Mouse (Mus musculus) kidney, postnatal 36 days (tissue): ENCODE measurements around the gene Thap4.
"Not testable (repeated sequence)": the region's sequence is repeated elsewhere in the genome, so short reads cannot be mapped to it uniquely, and the experiment has no call there.

Experiments used
- DNase-seq, 2 experiments: peaks; one replicate each; pipeline ENCODE4 v3.0.0; 2021 to 2022; ENCODE audit warnings: mixed read lengths in 2 of 2

Thap4 gene

DNA sequence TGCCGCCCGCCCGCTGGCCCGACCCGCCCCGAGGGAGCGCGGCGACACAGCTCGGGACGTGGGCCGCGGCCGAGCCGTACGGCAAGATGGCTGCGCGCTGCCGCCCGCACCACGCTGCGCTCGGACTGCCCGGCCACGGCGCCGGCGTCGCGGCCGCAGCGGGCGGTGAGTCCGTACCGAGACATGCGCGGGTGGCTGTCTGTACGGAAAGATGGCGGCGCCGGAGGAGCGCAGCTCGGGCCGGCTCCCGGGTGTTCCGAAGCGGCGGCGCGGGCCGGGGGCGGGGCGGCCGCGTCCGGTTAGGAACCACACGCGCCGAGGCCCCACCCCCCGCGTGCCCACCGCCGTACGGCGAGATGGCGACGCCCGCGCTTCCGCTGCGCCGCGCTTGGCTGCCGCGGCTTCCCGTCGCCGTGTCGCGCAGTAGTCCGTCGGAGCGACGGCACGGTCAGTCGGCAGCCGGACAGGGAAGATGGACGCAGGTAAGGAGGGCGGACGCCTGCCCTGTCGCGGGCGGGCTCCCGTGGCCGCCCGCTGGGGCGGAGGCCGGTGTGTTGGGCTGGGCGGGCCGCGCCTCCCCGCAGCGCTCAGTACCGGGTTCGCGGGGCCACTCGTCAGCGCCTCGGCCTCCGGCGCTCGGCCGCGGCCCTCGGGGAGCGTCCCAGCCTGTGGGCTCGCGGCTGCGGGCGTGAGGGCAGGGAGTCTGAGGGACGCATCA lies at the start of gene Thap4:
Thap4 (minus strand) TSS at position 292 of the 718 bp plus-strand sequence.
- peak; percentile 95 to 98 for DNase-seq

DNA sequence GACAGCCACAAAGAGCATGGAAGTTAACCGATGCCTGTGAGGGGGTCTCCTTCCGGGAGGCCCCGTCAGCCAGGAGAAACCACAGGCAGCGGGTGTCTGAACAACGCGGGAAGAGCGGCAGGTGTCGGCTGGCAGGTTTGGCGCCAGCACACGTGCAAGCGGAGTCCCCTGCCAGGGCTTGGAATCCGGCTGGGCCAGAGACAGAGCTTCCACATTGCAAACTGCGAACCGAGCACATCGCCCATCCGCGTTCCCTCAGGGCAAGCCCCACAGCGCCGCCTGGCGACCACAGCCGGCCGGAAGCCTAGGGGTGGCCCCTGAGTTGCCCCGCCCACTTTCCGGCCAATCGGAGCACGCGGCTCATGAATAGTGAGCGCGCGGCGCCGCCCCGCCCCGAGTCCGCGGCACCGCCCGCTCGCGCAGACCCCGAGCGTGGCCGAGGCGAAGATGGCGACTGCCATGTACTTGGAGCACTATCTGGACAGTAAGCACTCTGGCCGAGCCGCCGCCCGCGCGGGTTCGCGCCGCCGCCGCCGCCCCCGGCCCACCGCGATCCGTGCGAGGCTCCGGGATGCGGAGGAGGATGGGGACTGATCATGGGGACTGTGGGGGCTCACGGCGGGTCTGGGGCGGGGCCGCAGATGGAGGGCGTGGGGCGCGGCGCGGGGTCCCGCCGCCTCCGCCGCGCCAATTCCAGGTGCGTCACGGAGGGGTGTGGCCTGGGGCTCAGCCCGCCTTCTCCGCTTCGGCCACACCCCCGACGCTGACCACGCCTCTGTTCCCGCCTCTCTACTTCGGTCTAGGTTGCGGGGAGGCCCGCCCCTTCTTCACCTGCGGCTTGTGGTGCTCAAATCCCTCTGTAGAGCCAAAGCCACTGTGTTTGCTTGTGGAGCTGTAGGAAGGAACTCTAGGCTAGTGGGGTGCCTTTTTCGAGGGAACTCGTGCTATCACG lies 49.2 kb upstream of the Thap4 start, which contains the start of gene Ing5:
Ing5 (plus strand) TSS at position 410 of the 952 bp plus-strand sequence.
- DNase-seq: peak; percentile 99 to 100

DNA sequence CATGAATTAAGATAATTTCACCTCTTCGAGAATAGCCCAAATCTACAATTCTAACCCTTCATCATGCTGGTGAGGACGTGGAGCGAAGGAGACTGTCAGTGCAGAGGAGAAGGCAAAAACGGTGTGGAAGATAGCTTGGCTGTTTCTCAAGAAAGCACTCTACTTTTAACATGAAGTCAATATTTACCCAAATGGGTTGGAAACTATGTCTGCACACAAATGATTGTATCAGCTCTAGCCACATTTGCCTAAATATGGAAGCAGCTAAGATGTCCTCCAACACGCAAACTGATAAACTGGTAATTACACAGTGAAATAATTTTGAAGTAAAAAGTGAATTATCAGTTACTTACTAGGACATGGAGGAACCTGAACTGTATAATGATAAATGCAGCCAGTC lies 48.1 kb upstream of the Thap4 start:
- no peak for DNase-seq

DNA sequence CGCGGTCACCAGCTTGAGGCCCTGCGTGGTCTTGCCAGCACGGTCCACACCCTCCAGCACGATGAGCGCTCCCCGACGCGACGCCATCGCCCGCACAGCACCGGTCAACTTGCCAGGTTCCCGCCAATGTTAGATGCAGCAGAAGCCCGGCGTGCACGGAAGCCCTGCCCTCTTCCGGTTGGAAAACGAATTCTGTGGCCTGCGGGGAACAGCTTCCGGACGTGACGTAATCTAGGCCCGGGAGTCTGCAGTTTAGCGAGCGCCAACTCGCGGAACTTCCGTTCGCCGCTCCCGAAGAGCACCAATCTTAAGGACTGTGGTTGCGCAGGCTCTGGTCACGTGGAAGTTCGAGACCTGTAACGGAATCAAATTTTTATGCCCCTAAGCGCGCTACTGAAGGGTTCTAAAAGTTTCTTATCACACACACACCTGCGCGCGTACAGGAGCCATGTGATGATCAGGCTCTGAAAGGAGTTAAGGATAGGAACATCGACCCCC lies 47.1 kb upstream of the Thap4 start, which contains the start of gene Dtymk:
Dtymk (minus strand) TSS at position 194 of the 498 bp plus-strand sequence.
- DNase-seq: peak; percentile 95 to 97

DNA sequence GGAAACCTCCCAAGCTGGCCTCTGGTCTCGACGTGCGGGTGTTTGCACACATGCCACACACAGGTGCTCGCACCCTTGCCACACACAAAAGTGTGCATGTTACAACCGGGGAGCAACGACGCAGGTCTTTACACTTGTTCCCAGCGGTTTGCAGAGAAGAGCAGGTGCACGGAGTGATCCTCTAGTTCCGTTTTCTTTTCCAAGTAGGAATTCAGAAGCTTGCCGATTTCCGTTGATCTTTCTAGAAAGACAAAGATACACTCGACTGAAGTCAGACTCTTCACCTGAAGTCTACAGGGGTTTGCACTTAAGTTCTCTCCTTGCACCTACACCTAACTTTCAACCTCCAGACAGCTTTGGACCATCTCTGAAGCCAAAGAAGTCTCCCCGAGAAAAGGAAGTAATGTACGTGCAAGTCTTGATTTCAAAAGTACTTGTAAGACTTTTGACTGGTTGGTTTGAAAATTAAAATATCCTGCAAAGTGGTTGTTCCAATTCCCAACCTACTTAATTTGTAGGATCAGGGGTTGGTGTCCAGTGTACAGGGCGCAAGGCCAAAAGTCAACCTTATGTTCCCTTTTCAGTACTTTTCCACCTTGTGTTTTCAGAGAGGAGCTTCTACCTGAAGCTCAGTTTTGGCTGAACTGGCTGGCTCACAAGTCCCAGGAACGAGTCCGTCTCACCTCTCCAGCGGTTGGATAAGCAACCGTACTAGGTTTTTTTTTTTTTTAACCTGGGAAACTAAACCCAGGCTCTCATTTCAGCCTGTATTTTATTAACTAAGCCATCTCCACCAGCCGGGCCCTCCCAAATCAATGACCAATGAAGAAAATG lies 46.2 kb upstream of the Thap4 start:
- no peak for DNase-seq

DNA sequence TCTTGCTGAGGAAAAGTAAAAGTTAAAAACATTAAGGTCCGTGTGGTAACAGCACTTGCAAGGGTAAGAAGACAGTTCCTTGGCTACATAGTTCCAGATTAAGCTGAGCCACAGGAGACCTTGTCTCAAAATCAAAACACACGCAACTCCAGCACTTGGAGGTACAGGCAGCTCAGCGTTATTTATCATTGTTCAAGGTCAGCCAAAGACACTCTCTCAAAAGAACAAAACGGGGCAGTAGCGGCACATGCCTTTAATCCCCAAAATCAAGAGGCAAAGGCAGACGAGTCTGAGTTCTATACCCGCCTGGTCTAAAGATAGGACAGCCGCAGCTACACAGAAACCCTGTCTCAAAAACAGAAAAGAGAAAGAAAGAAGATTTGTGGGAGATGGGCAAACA lies 41.2 kb upstream of the Thap4 start:
- no peak for DNase-seq

DNA sequence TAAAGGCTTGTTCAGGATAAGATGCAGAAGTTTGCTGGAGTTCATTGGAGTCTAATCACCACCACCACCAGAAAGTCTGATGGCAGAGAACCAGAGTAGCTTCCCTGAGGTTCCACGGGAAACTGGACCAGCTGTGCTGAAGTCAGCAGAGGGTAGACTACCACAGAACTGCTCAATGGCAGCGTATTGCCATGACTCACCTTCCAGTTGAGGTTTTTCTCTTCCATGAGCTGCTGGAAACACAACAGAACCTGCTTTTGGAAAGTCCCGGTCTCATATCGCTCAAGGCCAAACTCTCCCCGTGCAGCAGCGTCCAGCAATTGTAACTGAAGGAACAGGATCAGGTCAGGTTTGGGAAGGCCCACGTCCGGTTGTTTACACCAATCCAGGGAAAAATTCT lies 39.9 kb upstream of the Thap4 start:
- DNase-seq: no peak

DNA sequence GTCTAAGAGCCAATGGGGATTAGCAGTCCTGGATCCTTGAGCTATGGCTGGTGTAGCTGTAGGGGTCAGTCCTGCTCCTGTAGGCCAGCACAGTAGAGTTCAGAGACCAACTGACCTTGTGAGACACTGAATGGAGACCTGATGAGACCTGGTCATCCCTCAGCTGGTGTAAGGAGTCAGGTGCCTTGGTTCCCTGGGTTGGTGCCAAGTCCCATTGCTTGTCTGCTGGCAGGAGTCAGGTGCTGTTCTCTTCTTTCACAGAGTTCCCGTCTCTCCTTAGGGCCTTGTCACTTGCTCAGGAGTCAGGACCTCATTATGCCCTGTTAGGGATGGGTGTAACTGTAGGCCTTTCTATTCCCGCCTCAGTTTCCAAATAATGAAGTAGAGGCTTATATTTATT lies 32.2 kb upstream of the Thap4 start:
- peak in 1 of 2 experiments; percentile 46 for DNase-seq

DNA sequence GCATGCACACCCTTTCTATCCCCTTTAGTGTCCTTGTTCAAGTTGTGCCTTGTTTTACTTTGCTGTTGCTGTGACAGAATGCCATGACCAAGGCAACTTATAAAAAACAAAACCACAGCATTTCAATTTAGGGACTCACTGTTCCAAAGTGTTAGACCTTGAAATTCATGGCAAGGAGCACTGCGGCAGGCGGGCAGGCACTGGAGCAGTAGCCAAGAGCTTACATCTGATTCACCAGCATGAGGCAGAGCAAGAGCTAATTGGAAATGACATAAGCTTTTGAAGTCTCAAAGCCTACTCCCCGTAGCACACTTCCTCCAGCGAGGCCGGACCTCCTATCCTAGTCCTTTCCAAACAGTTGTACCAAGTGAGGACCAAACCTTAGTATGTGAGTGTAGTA lies 22.0 kb upstream of the Thap4 start:
- no peak for DNase-seq

DNA sequence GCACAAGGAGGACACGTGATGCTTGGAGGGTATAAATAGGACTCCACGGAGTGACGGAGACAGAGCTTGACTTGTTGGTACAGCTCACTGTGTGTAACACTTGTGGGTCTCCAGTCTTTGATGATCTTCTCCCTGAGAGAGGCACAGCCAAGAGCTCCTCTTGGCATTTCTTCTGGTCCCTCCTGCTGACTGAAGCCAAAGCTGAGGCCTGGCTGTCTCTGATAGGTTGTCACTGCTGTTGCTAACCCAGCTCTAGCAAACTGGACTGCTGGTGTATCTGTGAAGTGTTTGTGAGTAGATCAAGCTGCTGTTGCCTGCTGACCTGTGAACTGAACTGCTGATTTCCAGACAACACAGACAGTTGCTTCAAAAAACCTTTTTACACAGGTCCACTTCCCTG lies 15.2 kb upstream of the Thap4 start:
- DNase-seq: no peak

DNA sequence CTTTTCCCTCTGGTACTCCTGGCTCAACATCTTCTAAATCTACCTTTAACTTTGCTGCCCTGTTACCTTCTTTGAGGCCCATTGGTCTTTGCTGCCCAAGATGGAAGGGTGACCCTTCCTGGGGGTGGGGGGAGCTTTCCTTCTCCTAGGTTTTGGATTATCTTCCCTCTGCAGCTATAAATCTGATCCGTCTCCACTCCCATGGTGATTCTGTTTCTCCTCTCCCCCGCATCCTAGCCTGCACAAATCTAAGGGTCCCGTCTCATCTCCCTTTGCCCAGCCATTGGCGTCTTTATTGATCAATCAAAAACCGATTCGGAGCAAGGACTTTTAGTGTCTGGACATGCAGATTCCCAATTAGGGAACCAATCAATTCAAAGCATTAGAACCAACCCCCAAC lies 12.9 kb upstream of the Thap4 start:
- DNase-seq: no peak

DNA sequence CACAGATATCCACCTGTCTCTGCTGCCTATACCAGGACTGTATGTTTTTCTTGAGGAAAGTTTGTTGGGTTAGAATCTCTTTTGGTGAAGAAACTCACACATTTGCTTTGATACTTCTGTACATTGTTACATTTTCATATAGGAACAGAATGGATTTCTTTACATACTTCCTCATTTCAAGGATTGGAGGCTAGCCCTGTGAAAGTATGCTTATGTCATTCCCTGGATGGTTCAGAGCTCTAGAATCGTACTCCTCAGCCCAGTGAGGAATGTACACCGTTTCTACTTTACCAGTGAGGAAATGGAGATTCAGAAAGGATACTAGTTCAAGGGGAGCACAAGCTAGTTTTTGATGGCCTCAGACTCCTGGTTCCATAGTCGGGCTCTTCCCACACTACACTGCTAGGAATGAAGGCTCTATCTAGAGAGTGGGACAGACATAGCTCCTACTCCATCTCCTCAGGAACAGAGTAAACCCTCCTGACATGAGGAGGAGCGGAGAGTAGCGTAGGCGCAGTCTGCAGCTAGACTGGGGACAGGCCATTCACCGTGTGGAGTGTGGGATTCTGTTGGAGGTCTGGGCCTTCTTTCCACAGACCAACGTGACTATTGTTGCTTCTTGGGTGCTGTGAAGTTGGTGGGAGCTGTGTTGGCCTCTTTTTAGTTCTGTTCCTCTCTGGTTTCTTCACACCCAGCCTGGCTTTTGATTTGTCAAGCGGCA lies 10.4 kb upstream of the Thap4 start:
- DNase-seq: no peak

DNA sequence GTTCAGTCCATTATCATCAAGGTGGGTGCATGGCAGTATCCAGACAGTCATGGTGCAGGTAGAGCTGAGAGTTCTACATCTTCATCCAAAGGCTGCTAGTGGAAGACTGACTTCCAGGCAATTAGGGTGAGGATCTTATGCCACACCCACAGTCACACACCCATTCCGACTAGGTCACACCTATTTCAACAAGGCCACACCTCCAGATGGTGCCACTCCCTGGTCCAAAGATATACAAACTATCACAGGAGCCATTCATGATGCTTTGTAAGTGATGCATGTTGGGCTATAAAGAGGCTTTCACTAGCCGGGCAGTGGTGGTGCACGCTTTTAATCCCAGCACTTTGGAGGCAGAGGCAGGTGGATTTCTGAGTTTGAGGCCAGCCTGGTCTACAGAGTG lies 8.9 kb upstream of the Thap4 start:
- not testable (repeated sequence) for DNase-seq

DNA sequence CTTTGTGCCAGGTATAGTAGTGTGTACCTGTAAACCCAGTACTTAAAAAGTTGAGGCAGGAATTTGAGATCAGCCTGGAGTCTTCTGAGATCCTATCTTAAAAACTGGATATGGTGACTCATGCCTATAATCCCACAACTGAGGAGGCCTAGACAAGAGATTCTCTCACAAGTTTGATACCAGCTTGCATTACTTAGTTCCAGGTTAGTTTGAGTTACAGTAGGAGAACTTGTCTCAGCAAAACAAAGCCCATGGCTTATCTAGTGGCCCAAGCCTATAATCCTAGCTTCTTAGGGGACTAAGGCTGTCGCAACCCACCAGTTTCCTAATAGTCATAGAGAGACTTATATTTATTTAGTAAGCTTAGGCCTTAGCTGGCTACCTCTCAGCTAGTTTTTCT lies 5.4 kb upstream of the Thap4 start:
- no peak for DNase-seq

DNA sequence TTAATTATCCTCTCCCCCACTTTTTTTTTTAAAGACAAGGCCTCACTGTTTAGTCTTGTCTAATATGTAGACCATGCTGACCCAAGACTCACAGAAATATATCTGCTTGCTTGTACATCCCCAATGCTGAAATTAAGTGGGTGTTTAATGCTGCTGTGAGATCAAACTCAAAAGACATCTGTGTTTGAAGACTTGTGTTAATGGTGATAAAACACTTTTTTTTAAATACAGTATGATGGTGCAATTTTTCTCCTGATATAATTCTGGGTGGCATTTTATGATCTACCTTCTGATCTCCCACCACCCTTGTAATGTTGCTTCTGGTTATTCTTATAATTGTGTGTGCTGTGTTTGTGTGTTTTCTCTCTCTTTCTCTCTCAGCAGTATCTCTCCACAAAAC lies 1.5 kb upstream of the Thap4 start:
- DNase-seq: no peak

DNA sequence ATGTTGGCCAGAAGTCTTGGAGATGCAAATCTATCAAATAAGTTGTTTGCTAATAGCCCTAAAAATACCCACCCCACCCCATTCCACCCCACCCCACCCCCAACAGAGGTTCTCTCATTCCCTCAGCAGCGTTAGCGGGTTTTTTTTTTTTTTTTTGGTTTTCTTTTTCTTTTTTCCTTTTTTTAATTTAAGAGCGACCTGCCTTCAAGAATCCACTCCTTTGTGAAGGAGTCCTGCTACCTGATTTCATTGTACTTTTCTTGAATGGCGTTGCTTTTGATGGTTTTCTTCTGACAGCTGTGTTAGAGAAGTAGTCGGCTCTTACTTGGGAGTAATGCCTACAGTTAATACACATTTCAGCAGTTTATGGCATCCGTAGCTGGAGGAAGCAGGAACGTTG lies 954 bp upstream of the Thap4 start:
- DNase-seq: no peak

DNA sequence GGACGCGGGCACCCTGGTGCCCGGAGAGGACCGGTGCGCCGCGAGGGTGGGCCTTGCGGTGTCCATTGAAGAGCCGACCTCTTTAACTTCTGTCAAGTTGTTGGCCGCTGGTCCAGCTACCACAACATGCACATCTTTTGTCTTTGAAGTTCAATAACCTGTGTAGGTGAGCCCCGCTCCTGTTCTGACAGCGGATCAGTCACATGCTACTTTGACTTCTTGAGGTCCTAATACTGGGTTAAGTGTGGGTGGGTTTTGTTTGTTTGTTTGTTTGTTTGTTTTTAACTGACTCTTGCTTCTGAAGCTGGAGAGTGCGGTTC lies 587 bp upstream of the Thap4 start:
- DNase-seq: no peak

DNA sequence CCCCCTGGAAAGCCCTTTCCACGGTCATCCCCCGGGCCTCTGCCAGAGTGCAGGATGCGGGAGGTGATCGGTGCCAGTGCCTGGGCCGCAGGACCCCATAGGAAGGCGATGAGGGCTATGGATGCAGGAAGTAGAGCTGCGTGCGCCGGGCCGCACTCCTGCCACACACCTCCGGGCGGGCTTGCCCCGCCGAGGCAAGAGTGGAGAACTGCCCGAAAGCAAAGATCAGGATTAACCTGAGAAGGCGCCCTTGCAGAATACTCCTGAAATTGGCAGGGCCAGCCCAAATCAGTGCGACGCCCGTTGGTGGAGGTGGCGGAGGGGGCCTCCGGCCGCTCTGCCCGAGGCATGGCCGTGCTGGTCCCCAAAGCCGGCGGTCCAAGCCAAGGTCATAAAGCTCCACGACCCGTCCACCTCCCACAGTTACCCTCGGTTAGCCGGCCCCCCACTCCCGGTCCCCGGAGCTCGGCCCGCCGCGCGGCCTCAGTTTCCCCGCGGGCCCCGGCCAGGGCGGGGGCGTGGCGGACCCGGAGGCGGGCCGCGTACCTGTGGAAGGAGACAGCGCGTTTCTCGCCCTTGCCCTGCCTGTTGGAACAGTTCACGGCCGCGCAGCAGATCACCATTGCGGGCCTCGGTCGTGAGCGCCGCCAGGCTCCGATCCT lies 622 bp downstream of the Thap4 start:
- peak in 1 of 2 experiments; percentile 52 for DNase-seq

DNA sequence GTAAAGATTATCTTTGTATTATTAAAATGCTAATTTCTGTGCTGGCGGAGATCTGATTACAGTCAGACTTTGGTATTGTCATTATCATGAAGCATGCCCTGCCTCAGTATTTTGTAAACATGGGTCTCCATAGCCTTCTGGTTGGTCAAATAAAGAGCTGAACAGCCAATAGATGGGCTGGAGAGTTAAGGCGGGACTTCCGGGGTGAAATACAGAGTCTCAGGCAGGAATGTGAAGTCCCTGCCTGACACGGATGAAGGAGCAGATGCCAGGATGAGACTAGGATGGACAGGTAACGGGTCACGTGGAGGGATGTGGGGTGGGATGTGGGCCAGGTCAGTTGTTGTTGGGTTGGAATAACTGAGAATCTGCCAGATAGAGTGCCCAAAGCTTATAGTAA lies 3.4 kb downstream of the Thap4 start, which contains the start of gene Atg4b:
Atg4b (plus strand) TSS at position 211 of the 400 bp plus-strand sequence.
- DNase-seq: peak in 1 of 2 experiments; percentile 64

DNA sequence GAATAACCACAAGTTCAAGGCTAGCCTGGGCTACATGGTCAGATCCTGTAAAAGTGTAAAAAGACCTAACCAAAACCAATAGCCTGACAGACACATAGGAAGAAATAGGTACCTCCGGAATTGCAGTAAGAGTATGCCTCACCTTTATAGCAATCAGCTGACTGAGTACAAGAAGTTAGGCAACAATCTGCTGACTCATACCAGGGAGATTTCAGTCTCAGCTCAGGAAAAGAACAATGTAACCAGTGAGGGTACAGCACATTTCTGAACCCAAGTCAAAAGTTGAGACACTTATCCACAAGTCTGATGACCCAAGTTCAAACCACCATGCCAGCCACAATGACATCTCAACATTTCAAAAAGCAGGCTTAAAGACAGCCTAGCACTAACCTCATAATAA lies 6.1 kb downstream of the Thap4 start:
- no peak for DNase-seq

DNA sequence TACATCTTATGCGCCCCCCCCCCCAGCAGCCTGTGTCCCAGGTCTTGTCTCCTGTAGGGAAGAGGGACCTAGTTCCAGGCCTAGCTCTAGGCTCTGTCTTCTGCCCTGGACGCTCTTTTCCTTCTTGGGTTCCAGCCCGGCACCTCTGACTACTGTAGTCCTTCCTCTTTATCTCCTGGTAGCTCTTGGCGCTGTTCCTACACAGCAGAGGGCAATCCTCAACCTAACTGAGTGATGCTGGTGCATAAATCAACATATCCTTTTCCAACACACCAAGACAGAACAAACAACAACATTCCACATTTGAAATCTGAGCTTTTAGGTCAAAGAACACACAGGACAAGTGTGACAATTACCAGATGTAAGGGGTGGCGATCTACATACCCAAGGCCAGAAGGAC lies 8.5 kb downstream of the Thap4 start:
- DNase-seq: no peak

DNA sequence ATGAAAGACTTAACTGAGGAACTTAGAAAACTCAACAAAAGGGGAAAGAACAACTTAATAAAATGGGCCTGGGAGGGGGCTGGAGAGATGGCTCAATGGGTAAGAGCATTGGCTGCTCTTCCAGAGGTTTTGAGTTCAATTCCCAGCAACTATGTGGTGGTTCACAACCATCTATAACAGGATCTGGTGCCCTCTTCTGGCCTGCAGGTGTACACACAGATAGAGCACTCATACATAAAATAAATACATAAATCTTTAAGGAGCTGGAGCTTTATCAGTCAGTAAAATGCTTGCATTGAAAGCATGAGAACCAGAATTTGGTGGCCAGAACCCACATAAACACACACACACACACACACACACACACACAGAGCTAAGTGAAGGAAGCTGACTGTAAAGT lies 11.8 kb downstream of the Thap4 start:
- no peak for DNase-seq
